Mouse (Mus musculus) limb, embryonic 10.5 days (tissue): ENCODE results near the gene Pde6h. TPM values are rescaled to one million over a fixed set of nuclear protein-coding genes. Genes with fewer than 3 reads are reported as not detected.

Experiments
- DNase-seq: peaks from one replicate; pipeline ENCODE4 v3.0.0-alpha.2; 2017; ENCODE audit warnings: low spot score
- H3K27ac ChIP-seq: fragments of 300-500 bp; sonication (generic); 2 replicates; pipeline ENCODE4 v1.5.1; 2016; ENCODE audit warnings: mild to moderate bottlenecking
- H3K27me3 ChIP-seq: fragments of 300-500 bp; sonication (generic); 2 replicates; pipeline ENCODE4 v1.6.1; 2016; ENCODE audit warnings: low read depth, mild to moderate bottlenecking; ENCODE audit not compliant: poor library complexity, severe bottlenecking
- H3K36me3 ChIP-seq: fragments of 300-500 bp; sonication (generic); 2 replicates; pipeline ENCODE4 v1.6.1; 2016; ENCODE audit warnings: mild to moderate bottlenecking, moderate library complexity
- H3K4me1 ChIP-seq: fragments of 300-500 bp; sonication (generic); 2 replicates; pipeline ENCODE4 v1.6.1; 2016
- H3K4me3 ChIP-seq: fragments of 300-500 bp; sonication (generic); 2 replicates; pipeline ENCODE4 v1.5.1; 2016; ENCODE audit warnings: mild to moderate bottlenecking, moderate library complexity
- H3K9me3 ChIP-seq: fragments of 300-500 bp; sonication (generic); replicated peaks from 2 replicates; pipeline ENCODE4 v1.6.1; 2016; ENCODE audit warnings: mild to moderate bottlenecking
- WGBS: fragments of 180-500 bp; shearing (Covaris S2); methylation state at CpG from one replicate; pipeline ENCODE4 v1.1.7; 2016; 5-methylcytosine and 5-hydroxymethylcytosine counted together
- polyA plus RNA-seq: library from polyadenylated mRNA; unstranded; fragments of >200 nt; fragmentation: Nextera tagmentation; extraction: Ambion mirVana; gene quantifications from 2 replicates; pipeline ENCODE4 v1.2.1, GENCODE M21; 2016

Gene Pde6h
- polyA plus RNA-seq, 1 experiment from 2014 or later, result not detected

DNA sequence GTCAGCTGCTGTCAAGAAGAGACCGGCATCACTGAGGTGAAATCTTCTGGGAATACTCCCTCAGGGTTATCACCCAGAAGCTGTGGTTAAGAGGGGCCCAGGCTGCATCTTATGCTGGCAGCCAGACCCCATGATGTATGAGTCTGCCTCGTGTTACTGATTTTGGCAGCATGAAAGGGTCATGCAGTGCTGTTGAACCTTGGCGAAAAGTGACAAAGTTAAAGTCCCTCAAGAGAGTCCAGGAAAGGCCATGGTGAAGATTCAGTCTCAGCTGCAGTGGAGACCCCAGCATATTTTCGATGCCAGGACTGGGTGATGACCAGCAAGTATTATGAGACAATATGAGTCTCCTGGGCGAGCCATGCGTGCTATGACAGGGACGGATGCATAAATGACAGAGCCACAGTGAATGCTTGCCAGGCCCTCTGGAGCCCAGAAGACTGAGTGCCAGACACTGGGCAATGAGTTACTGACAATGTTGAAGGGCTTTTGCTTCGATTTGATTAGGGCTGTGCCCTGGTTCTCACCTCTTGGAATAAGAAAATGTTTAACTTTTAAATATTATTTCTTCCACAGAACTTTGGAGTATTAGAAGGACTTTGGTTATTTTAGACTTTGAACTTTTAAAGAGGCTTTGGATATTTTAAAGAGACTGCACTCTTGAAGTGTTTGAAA, 7.8 kb upstream of the Pde6h start:
- no peak overlapping the region for H3K27ac ChIP-seq

GRCm38 (mm10) chr6:136917885-136918284, 5.7 kb upstream of the Pde6h start:
- no peaks in the 10 kb centered on the region for H3K9me3 ChIP-seq
- no peaks in the 10 kb centered on the region for H3K27me3 ChIP-seq
- H3K27ac ChIP-seq, result peak overlapping the region; percentile 56
- H3K4me3 ChIP-seq, result no peak overlapping the region
- peaks cover 25% of the 10 kb centered on the region for H3K4me1 ChIP-seq
- no peak for DNase-seq
- WGBS, result 17% methylated on average over 2 of the region's 2 CpGs
- H3K36me3 ChIP-seq, result no peaks in the 10 kb centered on the region

More for the DNA sequence above, 7.8 kb upstream of the Pde6h start:
- Histone ChIP-seq H3K27me3 (no peaks in the 10 kb centered on the region), H3K4me3 (no peak overlapping the region), H3K9me3 (no peaks in the 10 kb centered on the region), H3K4me1 (peaks cover 29% of the 10 kb centered on the region), H3K36me3 (no peaks in the 10 kb centered on the region)
- 84% methylated on average over 8 of the region's 8 CpGs for WGBS
- no peak for DNase-seq

GRCm38 (mm10) chr6:136920320-136921257, 3.0 kb upstream of the Pde6h start:
- H3K27ac ChIP-seq, result peak overlapping the region; percentile 66; the same call in 1 of the 2 replicates
- DNase-seq, result peak; percentile 67
- no peak overlapping the region for H3K4me3 ChIP-seq
- WGBS, result 44% methylated on average over 16 of the region's 16 CpGs
- H3K36me3 ChIP-seq, result no peaks in the 10 kb centered on the region
- H3K9me3 ChIP-seq, result no peaks in the 10 kb centered on the region
- peaks cover 19% of the 10 kb centered on the region for H3K4me1 ChIP-seq
- no peaks in the 10 kb centered on the region for H3K27me3 ChIP-seq

- Histone ChIP-seq H3K4me1 (peaks cover 19% of the 10 kb centered on the region), H3K4me3 (no peak overlapping the region), H3K27ac (0 out of 2 replicates have a peak overlapping the region, but pooled peaks have one; percentile 46), H3K27me3 (no peaks in the 10 kb centered on the region), H3K9me3 (no peaks in the 10 kb centered on the region), H3K36me3 (no peaks in the 10 kb centered on the region)
- WGBS, result 77% methylated on average over 7 of the region's 7 CpGs
- no peak for DNase-seq
Observed at GRCm38 (mm10) chr6:136921601-136922000, 2.0 kb upstream of the Pde6h start.

- WGBS, result 91% methylated on average over 5 of the region's 5 CpGs
- Histone ChIP-seq H3K36me3 (no peaks in the 10 kb centered on the region), H3K9me3 (no peaks in the 10 kb centered on the region), H3K4me1 (peaks cover 19% of the 10 kb centered on the region), H3K27me3 (no peaks in the 10 kb centered on the region), H3K27ac (0 out of 2 replicates have a peak within 1 kb of the TSS, but pooled peaks have one; percentile 46), H3K4me3 (no peak within 1 kb of the TSS)
- DNase-seq, result no peak
Observed at GRCm38 (mm10) chr6:136922080-136922479, 1.6 kb upstream of the Pde6h start, which contains the start of gene Erp27. Gene Erp27 (minus strand): TSS chr6:136922180.

DNA sequence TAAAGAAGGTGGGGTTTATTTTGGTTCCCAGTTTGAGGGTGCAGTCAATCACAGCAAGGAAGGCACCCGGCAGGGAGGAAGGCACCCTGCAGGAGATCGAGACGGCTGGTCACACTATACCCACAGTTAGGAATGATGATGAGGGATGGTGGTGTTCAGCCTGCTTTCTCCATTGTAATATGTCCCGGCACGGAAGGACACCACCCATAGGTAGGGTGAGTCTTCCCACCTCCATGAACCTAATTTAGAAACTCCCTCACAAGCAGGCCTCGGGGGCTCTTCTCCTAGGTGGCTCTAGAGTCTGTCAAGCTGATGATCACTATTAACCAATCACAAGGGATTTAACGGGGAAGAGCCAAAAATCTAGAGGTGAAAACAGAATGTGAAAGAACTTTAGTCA, 761 bp upstream of the Pde6h start:
- Histone ChIP-seq H3K36me3 (no peaks in the 10 kb centered on the region), H3K4me3 (no peak overlapping the region), H3K27ac (no peak overlapping the region), H3K4me1 (peaks cover 16% of the 10 kb centered on the region), H3K9me3 (no peaks in the 10 kb centered on the region), H3K27me3 (no peaks in the 10 kb centered on the region)
- WGBS, result 90% methylated on average over 7 of the region's 7 CpGs
- DNase-seq, result no peak

DNA sequence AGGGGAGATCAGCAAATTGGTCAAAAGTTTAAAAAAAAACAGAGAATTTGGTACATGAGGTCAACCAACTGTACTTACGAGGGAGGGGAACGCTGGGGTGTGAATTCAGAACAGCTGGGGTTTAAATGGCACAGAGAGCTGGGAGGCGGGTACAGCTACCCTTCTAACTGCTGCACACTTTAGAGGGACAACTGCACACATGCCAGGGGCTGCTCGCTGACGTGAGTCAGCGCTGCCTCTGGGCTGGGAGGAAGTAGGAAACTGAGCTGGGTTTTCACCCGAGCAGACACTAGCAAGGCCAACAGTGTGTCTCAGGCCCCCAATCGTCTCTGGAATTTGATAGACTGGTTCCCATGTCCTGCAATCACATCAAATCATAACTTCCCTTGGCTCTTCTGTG, 1.4 kb downstream of the Pde6h start:
- whole genome bisulfite sequencing, result 70% methylated on average over 8 of the region's 8 CpGs
- DNase-seq, result no peak
- Histone ChIP-seq H3K4me1 (peaks cover 8% of the 10 kb centered on the region), H3K4me3 (no peak overlapping the region), H3K27ac (peak overlapping the region; percentile 64), H3K36me3 (no peaks in the 10 kb centered on the region), H3K9me3 (no peaks in the 10 kb centered on the region), H3K27me3 (no peaks in the 10 kb centered on the region)

GRCm38 (mm10) chr6:136927626-136928025, 4.0 kb downstream of the Pde6h start:
- H3K36me3 ChIP-seq, result no peaks in the 10 kb centered on the region
- H3K27ac ChIP-seq, result no peak overlapping the region
- 85% methylated on average over 1 of the region's 1 CpGs for WGBS
- H3K4me3 ChIP-seq, result no peak overlapping the region
- no peak for DNase-seq
- H3K4me1 ChIP-seq, result peaks cover 15% of the 10 kb centered on the region
- H3K27me3 ChIP-seq, result no peaks in the 10 kb centered on the region
- no peaks in the 10 kb centered on the region for H3K9me3 ChIP-seq

GRCm38 (mm10) chr6:136930677-136931076, 7.0 kb downstream of the Pde6h start:
- H3K27me3 ChIP-seq, result no peaks in the 10 kb centered on the region
- H3K9me3 ChIP-seq, result no peaks in the 10 kb centered on the region
- no peaks in the 10 kb centered on the region for H3K36me3 ChIP-seq
- DNase-seq, result peak; percentile 53
- H3K27ac ChIP-seq, result peak overlapping the region; percentile 75
- 36% methylated on average over 12 of the region's 12 CpGs for WGBS
- peaks cover 10% of the 10 kb centered on the region for H3K4me1 ChIP-seq
- 0 out of 2 replicates have a peak overlapping the region, but pooled peaks have one; percentile 1 for H3K4me3 ChIP-seq

GRCm38 (mm10) chr6:136931246-136931645, 7.6 kb downstream of the Pde6h start:
- H3K4me3 ChIP-seq, result no peak overlapping the region
- no peaks in the 10 kb centered on the region for H3K9me3 ChIP-seq
- WGBS, result 89% methylated on average over 13 of the region's 13 CpGs
- no peak for DNase-seq
- peak overlapping the region; percentile 75 for H3K27ac ChIP-seq
- no peaks in the 10 kb centered on the region for H3K36me3 ChIP-seq
- no peaks in the 10 kb centered on the region for H3K27me3 ChIP-seq
- H3K4me1 ChIP-seq, result peaks cover 10% of the 10 kb centered on the region

GRCm38 (mm10) chr6:136934068-136934467, 10.4 kb downstream of the Pde6h start:
- Histone ChIP-seq H3K9me3 (no peaks in the 10 kb centered on the region), H3K36me3 (no peaks in the 10 kb centered on the region), H3K27ac (no peak overlapping the region), H3K4me3 (no peak overlapping the region), H3K4me1 (peaks cover 24% of the 10 kb centered on the region), H3K27me3 (no peaks in the 10 kb centered on the region)
- WGBS, result 90% methylated on average over 7 of the region's 7 CpGs
- no peak for DNase-seq

DNA sequence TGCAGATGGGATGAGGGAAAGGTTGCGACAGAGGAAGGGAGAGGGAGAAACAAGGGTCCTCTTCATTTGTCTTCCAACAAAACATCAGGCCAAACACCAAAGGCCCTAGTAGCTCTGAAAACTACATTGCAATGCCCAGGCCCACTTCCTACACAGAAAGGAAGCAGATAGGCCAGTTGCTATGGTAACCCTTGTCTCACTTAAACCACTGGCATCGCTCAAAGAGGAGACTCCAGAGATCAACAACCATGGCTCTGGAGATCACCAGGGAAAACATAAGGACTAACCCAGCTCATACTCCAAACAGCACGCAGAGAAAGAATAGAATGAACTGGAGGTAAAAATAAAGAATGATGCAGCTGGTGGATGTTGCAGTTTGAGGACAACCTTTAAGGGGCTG, 11.6 kb downstream of the Pde6h start:
- Histone ChIP-seq H3K9me3 (no peaks in the 10 kb centered on the region), H3K4me1 (peaks cover 31% of the 10 kb centered on the region), H3K36me3 (no peaks in the 10 kb centered on the region), H3K27me3 (no peaks in the 10 kb centered on the region), H3K4me3 (no peak overlapping the region), H3K27ac (no peak overlapping the region)
- DNase-seq, result no peak
- 82% methylated on average over 3 of the region's 3 CpGs for WGBS

- no peak for DNase-seq
- Histone ChIP-seq H3K4me1 (peaks cover 33% of the 10 kb centered on the region), H3K4me3 (no peak overlapping the region), H3K36me3 (no peaks in the 10 kb centered on the region), H3K27me3 (no peaks in the 10 kb centered on the region), H3K27ac (no peak overlapping the region), H3K9me3 (no peaks in the 10 kb centered on the region)
- 87% methylated on average over 9 of the region's 9 CpGs for WGBS
Observed at GRCm38 (mm10) chr6:136936361-136936760, 12.7 kb downstream of the Pde6h start.
